Mouse (Mus musculus) forebrain, embryonic 10.5 days (tissue): ENCODE data around the gene Itih2. TPM values are rescaled to one million over a fixed set of nuclear protein-coding genes. Genes with fewer than 3 reads are reported as not detected.

Experiments
- DNase-seq: peaks from one replicate; pipeline ENCODE4 v3.0.0-alpha.2; 2017; ENCODE audit warnings: low spot score; ENCODE audit errors: extremely low spot score
- H3K27ac ChIP-seq: fragments of 300-500 bp; sonication (generic); 2 replicates; pipeline ENCODE4 v1.5.1; 2016; ENCODE audit warnings: mild to moderate bottlenecking
- H3K27me3 ChIP-seq: fragments of 300-500 bp; sonication (generic); 2 replicates; pipeline ENCODE4 v1.6.1; 2016; ENCODE audit warnings: mild to moderate bottlenecking; ENCODE audit not compliant: poor library complexity, severe bottlenecking
- H3K36me3 ChIP-seq: fragments of 300-500 bp; sonication (generic); replicated peaks from 2 replicates; pipeline ENCODE4 v1.6.1; 2016; ENCODE audit warnings: mild to moderate bottlenecking, moderate library complexity
- H3K4me1 ChIP-seq: fragments of 300-500 bp; sonication (generic); 2 replicates; pipeline ENCODE4 v1.6.1; 2016
- H3K4me3 ChIP-seq: fragments of 300-500 bp; sonication (generic); 2 replicates; pipeline ENCODE4 v1.5.1; 2016; ENCODE audit warnings: mild to moderate bottlenecking, moderate library complexity
- H3K9me3 ChIP-seq: fragments of 300-500 bp; sonication (generic); 2 replicates; pipeline ENCODE4 v1.6.1; 2016; ENCODE audit warnings: mild to moderate bottlenecking, moderate library complexity
- WGBS: fragments of 180-500 bp; shearing (Covaris S2); methylation state at CpG from one replicate; pipeline ENCODE4 v1.1.7; 2016; 5-methylcytosine and 5-hydroxymethylcytosine counted together
- polyA plus RNA-seq: library from polyadenylated mRNA; unstranded; fragments of >200 nt; fragmentation: Nextera tagmentation; extraction: Ambion mirVana; gene quantifications from 2 replicates; pipeline ENCODE4 v1.2.1, GENCODE M21; 2016

Gene Itih2
- polyA plus RNA-seq, 1 experiment from 2014 or later, result 0.04 TPM

DNA sequence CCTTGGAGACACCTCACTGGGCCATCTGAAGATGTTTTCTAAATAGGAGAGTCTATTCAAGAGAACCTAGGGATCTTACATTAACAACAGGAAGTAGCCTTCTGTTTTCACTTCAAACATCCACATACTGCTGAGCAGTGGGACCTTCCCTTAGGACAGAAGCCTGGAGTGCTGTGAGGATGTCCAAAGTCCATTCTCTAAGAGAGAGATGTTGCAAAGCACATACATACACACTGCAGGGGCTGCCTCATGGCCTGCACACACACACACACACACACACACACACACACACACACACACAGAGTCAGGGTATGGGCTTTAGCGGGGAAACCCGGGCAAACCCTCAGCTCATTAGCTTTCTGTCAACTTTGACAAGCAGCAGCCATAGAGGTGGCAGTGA lies 30.7 kb downstream of the Itih2 start:
- no peak overlapping the region for H3K4me3 ChIP-seq
- H3K9me3 ChIP-seq, result no peaks in the 10 kb centered on the region
- DNase-seq, result no peak
- WGBS, result 81% methylated on average over 2 of the region's 2 CpGs
- H3K4me1 ChIP-seq, result no peaks in the 10 kb centered on the region
- peaks cover 7% of the 10 kb centered on the region; the same call in 1 of the 2 replicates for H3K27me3 ChIP-seq
- no peak overlapping the region for H3K27ac ChIP-seq
- H3K36me3 ChIP-seq, result no peaks in the 10 kb centered on the region

DNA sequence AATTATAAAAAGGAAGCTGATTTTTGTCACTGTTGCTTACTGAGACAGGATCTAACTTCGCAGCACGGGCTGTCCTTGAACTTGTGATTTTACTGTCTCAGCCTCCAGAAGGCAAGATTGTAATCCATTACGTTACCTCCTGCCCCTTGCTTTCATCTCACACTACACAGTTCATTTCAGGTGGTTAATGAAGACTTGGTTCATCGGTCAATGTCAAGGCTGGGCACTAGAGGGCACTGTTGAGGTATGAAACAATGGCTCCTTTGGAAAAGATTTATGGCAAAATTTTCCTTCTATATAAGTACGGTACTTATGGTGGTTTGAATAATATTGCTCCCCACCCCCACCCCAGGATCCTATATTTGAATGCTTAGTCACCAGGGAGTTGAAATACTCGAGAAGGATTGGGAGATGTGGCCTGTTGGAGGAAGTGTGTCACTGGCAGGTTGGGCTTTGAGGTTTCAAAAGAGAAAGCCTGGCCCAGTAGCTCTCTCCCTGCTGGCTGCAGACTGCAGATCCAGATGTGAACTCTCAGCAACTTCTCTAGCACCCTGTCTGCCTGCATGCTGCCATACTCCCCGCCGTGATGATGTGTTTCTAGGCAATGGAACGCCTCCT lies 32.5 kb downstream of the Itih2 start:
- H3K4me1 ChIP-seq, result no peaks in the 10 kb centered on the region
- H3K27ac ChIP-seq, result no peak overlapping the region

DNA sequence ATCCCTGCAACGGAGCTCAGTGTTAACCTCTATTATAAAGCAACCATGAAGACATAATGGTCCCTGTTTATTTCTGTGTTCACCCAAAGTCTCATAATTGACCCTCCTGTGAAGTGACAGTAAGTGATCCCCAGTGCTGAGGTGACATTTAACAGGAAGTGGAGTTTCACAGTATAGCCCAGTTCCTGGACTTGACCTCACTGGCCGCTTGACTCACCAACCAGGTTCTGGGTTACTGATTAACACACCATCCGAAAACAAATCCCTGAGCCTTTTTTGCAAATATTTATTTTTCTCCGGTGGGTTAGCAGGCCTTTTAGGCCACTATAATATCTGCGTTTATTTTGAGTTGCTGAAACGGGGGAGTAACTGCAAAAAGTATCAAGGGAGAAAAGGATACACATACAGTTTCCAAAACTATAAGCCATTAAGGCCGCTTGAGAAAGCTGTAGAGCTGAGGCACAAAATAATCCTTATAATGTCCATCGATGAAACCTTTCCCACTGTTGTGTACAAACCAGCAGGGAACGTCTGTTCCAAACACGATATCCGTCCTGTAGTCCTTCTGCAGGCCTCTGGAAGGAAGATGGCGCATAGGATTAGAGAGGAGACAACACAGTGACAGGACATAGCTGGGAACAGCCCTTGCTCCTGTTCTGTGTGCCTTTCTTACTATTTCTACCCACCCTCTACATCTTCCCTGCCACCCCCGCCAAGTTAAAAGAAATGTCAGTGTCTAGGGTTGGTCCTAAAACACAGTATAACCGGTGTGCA lies 36.7 kb downstream of the Itih2 start:
- H3K27ac ChIP-seq, result no peak overlapping the region
- WGBS, result 91% methylated on average over 14 of the region's 14 CpGs
- H3K4me3 ChIP-seq, result no peak overlapping the region
- H3K4me1 ChIP-seq, result no peaks in the 10 kb centered on the region
- no peaks in the 10 kb centered on the region for H3K9me3 ChIP-seq
- DNase-seq, result no peak
- no peaks in the 10 kb centered on the region for H3K27me3 ChIP-seq
- H3K36me3 ChIP-seq, result peaks cover 43% of the 10 kb centered on the region

More for the DNA sequence above, 32.5 kb downstream of the Itih2 start:
- DNase-seq, result peak; percentile 45
- no peaks in the 10 kb centered on the region for H3K9me3 ChIP-seq
- peaks cover 1% of the 10 kb centered on the region for H3K36me3 ChIP-seq
- H3K27me3 ChIP-seq, result peaks cover 7% of the 10 kb centered on the region; the same call in 1 of the 2 replicates
- WGBS, result 39% methylated on average over 9 of the region's 9 CpGs
- H3K4me3 ChIP-seq, result no peak overlapping the region

DNA sequence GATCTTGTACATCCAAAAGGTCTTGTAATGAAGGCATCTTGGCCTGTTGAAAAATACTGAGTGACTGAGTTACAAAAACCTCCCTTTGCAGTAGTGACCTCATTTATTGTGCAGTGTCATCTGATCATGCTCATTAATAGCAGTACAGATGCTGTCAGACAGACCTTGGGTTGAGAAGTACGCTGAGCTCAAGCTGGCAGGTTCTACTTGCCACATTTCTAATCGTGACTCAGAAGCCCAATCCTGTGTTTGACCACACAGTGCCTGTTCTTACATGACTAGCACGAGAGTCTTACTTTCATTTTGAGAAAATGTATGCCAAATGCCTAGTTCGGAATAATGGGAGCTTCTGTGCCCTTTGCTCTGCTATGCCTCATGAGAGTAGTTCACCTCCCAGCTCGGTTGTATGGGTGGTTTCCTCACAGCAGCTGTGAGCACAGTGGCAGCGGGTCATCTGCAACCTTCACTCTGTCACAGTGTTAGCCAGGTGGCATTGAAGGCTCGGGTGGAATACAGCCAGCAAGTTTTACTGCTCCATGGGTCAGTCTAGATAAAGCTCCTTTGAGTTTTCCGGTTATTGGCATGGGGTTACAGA lies 43.8 kb downstream of the Itih2 start:
- 92% methylated on average over 8 of the region's 8 CpGs for WGBS
- no peak overlapping the region for H3K4me3 ChIP-seq
- DNase-seq, result no peak
- no peaks in the 10 kb centered on the region for H3K4me1 ChIP-seq
- H3K27ac ChIP-seq, result no peak overlapping the region
- no peaks in the 10 kb centered on the region for H3K9me3 ChIP-seq
- no peaks in the 10 kb centered on the region for H3K27me3 ChIP-seq
- peaks cover 93% of the 10 kb centered on the region for H3K36me3 ChIP-seq

DNA sequence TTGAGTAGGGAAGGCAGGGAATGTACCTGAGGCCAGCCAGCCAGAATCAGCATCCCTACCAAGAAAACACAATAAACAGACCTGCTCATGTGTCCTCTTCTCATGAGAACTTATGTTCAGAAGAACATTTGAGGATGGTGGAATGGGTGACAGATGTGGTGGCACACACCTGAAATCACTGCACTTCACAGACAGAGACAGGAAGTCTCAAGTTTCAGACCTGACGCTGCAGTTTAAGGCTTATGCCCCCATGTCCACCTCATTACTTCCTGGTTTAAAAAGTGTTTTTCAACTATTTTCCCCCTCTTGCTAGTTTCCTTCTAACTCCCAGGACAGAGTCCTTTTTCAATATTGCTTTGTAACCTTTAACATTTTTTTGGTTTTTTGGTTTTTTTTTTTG lies 48.5 kb downstream of the Itih2 start:
- H3K9me3 ChIP-seq, result no peaks in the 10 kb centered on the region
- peaks cover 26% of the 10 kb centered on the region for H3K4me1 ChIP-seq
- no peak overlapping the region for H3K4me3 ChIP-seq
- H3K36me3 ChIP-seq, result peaks cover 56% of the 10 kb centered on the region
- H3K27me3 ChIP-seq, result no peaks in the 10 kb centered on the region
- no peak for DNase-seq
- WGBS, result 73% methylated on average over 1 of the region's 1 CpGs
- H3K27ac ChIP-seq, result no peak overlapping the region

DNA sequence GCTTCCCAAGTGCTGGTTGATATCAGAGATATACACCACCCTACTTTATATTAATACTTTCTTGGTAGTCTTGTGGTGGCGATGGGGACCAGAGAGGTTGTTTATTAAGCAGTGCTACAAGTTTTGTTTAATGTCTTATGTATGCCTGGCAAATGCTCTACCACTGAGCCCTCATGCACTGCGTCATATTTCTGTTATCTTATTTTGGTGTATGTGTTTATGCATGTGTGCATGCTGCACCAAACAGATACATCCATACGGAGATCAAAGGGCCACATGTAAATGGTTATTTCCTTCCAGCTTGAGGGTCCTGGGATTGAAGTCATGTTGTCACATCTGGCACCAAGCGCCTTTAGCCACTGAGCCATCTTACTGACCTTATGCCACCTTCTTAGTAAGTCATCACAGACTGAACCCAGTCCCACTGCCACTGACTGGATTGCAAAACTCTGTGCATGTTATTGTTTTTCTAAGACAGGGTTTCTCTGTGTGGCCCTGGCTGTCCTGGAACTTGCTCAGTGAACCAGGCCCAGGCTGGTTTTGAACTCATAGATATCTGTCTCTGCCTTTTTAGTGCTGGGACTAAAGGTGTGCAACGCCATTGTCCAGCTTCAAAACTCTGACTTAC lies 49.6 kb downstream of the Itih2 start:
- Histone ChIP-seq H3K4me1 (peaks cover 31% of the 10 kb centered on the region), H3K27ac (no peak overlapping the region), H3K27me3 (no peaks in the 10 kb centered on the region), H3K36me3 (peaks cover 44% of the 10 kb centered on the region), H3K4me3 (peak overlapping the region; percentile 93), H3K9me3 (no peaks in the 10 kb centered on the region)
- DNase-seq, result no peak
- WGBS, result 89% methylated on average over 5 of the region's 5 CpGs

DNA sequence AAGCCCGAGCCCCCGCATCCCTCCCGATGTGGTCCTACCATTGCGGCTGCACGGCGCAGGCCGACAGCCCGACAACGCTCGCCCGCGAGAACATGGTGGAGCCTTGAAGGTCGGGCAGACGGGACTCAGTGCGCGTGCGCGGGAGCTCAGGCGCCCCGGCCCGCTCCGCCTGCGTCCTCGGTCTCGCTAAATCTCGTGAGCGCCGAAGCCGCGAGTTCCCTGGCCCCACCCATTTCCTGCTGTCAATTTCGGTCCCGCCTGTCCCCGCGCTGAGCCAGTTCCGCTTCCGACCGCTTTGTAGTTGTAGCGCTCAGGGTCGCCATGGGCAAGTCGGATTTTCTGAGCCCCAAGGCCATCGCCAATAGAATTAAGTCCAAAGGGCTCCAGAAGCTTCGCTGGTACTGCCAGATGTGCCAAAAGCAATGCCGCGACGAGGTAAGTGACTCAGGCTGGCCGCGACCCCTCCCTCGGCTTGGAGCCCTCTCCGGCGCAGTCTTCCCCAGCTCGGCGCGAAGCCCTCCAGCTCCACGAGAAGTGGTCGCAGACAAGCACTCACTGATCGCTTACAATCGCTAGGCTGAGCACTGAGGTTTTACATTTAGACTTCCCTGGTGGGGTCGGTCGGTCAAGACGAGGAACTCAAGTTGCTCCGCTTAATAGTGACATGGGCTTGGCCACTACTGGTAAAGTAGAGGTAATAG lies 50.7 kb downstream of the Itih2 start, which contains the start of the genes Atp5c1 and Kin:
Gene Atp5c1, minus strand, starts transcription at position 201 of the 701 bp plus-strand sequence.
Gene Kin, plus strand, starts transcription at position 284 of the 701 bp plus-strand sequence.
- peaks cover 40% of the 10 kb centered on the region for H3K36me3 ChIP-seq
- under 1% methylated on average over 61 of the region's 61 CpGs for WGBS
- H3K4me3 ChIP-seq, result peak within 1 kb of the TSS; percentile 93
- peak within 1 kb of the TSS; percentile 98 for H3K27ac ChIP-seq
- H3K4me1 ChIP-seq, result peaks cover 31% of the 10 kb centered on the region
- H3K27me3 ChIP-seq, result no peaks in the 10 kb centered on the region
- DNase-seq, result peak; percentile 97
- H3K9me3 ChIP-seq, result no peaks in the 10 kb centered on the region

DNA sequence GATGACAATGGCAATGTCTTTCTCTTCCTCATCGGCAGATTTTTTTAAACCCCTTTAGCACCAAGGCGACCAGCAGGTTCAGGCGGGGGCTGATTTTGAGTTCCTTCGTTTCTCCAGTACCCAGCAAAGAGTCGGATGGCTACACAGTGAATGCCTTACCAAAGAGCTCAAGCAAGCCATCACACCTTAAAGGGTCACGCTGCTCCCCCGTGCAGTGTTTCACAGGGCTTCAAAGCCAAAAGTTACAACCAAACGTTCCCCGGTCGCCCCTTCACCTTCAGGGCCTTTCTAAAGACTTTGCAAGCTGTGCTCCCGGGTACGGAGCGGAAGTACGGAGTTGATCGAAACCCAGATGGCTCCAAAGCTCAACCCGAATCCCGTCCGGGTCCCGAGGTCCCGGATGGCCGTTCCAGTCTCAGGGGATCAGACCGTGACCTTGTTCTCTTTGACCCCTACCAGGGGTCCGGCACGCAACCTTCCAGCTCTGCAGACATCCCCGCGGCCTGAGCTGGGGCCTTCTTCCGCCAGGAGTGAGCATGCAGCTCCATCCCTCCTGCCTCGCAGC lies 51.4 kb downstream of the Itih2 start:
- no peak for DNase-seq
- Histone ChIP-seq H3K27me3 (no peaks in the 10 kb centered on the region), H3K4me1 (peaks cover 31% of the 10 kb centered on the region), H3K9me3 (no peaks in the 10 kb centered on the region), H3K27ac (peak overlapping the region; percentile 98), H3K36me3 (peaks cover 40% of the 10 kb centered on the region), H3K4me3 (peak overlapping the region; percentile 93)
- WGBS, result under 1% methylated on average over 28 of the region's 28 CpGs

DNA sequence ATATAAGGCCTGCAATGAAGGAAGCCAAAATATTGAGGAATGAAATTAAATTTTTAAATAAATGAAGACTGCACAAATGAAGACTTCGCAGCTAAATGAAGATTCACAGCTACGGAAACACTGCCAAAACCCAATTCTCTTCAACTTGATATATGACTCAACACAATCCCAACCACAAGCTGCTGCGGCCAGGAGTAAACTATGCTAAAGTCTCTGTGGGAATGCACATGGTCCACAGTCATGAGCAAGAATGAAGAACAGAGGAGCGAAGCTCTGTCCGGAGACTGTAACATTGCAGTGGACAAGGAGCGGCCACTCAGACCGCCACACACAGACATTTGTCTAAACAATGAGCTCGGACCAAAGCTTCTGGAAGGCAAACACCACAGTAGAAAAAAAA lies 54.5 kb downstream of the Itih2 start:
- no peak overlapping the region for H3K27ac ChIP-seq
- H3K4me1 ChIP-seq, result peaks cover 28% of the 10 kb centered on the region
- no peak overlapping the region for H3K4me3 ChIP-seq
- no peaks in the 10 kb centered on the region for H3K9me3 ChIP-seq
- H3K27me3 ChIP-seq, result no peaks in the 10 kb centered on the region
- peaks cover 45% of the 10 kb centered on the region for H3K36me3 ChIP-seq
- 97% methylated on average over 8 of the region's 8 CpGs for WGBS
- DNase-seq, result no peak

DNA sequence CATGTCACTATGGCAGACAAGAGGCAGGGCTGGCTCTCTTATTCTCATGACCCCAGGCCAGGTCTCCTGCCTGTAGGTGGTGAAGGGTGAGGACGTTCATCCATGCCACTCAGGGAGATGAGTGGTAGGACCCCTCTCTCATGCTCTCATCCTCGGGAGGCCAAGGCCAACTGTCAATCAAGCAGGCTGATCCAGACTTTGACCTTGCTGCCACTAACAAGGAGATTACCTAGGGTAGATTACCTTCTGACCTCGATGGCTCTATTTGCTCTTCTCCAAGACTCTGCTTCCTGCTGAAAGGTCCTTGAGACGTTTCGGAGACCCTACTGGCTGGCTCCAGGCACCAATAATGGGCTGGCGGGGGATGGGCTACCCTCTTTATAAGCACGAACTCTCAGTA lies 56.7 kb downstream of the Itih2 start:
- Histone ChIP-seq H3K9me3 (no peaks in the 10 kb centered on the region), H3K27ac (no peak overlapping the region), H3K4me1 (peaks cover 21% of the 10 kb centered on the region), H3K36me3 (peaks cover 62% of the 10 kb centered on the region), H3K27me3 (no peaks in the 10 kb centered on the region), H3K4me3 (no peak overlapping the region)
- 85% methylated on average over 7 of the region's 7 CpGs for WGBS
- no peak for DNase-seq

DNA sequence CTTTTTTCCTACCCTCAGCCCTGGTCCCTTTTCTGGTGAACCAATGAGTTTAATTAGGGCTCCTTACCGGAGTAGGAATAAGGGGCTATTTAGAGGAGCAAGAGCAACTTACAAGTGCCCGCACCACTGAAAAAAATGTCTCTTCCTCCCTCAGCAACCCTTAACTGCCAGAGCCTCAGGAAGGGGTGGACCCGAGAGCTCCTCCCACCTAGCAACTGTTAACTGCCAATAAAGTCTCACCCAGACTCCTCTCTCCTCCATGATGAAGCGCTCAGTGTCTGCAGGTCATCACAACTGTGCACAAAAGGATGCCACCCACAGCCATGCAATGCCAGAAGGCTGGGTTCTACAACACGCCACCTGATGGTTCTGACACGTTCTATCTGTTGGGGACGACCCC lies 59.4 kb downstream of the Itih2 start:
- Histone ChIP-seq H3K9me3 (no peaks in the 10 kb centered on the region), H3K36me3 (peaks cover 84% of the 10 kb centered on the region), H3K27me3 (no peaks in the 10 kb centered on the region), H3K27ac (no peak overlapping the region), H3K4me1 (no peaks in the 10 kb centered on the region; the same call in 1 of the 2 replicates), H3K4me3 (no peak overlapping the region)
- 93% methylated on average over 7 of the region's 7 CpGs for WGBS
- no peak for DNase-seq

DNA sequence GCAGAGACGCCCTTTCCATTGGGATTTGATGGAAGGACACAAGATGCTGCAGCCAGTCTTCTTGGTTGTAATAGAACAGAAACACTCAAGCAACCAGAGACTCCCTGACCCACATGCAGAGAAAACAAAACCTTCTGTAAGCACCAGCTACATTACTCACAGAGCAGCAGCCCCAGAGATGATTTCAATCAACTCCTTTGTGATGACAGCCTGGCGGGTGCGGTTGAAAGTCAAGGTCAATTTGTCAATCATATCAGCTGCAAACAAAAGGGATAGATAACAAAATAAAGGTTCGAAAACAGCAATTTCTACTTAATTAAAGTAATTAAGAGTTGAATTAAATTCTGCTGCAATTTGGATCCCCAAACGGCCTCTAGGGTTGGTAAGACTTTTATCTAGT lies 72.4 kb downstream of the Itih2 start:
- Histone ChIP-seq H3K9me3 (no peaks in the 10 kb centered on the region), H3K27me3 (no peaks in the 10 kb centered on the region), H3K36me3 (peaks cover 98% of the 10 kb centered on the region), H3K4me1 (no peaks in the 10 kb centered on the region), H3K27ac (no peak overlapping the region), H3K4me3 (no peak overlapping the region)
- no peak for DNase-seq
- WGBS, result 89% methylated on average over 5 of the region's 5 CpGs
